Mouse (Mus musculus): ENCODE measurements around the gene Tgfb1i1.

DNA sequence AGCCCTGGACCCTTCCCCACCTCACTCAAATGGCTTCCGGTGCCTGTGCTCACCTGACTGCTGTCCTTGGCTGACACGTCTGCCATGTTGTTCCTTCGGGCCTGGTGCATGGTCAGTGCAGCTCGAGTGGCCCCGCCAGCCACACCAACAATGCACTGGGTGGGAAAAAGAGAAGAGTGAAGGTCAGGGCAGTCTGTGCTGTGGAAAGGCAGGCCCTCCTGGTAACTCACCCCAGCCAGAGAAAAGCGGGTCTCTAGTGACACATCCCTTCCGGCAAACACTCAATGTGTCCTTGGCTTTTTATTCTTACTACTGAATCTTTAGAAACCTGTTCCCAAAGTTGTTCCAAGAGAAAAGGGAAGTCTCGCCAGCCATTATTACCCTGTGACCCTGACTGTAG, 38.4 kb downstream of the Tgfb1i1 start:
- no peak for TF ChIP-seq POLR2A (IDR thresholded peaks at IDR 0.05; ENCODE audit: low read depth, low read length)
- no peak for TF ChIP-seq CTCF (IDR thresholded peaks at IDR 0.05; ENCODE audit: extremely low read depth, insufficient read length, insufficient replicate concordance, low read depth, low read length)
